Mouse (Mus musculus) forebrain, embryonic 10.5 days (tissue): ENCODE data around the gene Sipa1l1. TPM values are rescaled to one million over a fixed set of nuclear protein-coding genes. Genes with fewer than 3 reads are reported as not detected.

Experiments
- DNase-seq: peaks from one replicate; pipeline ENCODE4 v3.0.0-alpha.2; 2017; ENCODE audit warnings: low spot score; ENCODE audit errors: extremely low spot score
- H3K27ac ChIP-seq: fragments of 300-500 bp; sonication (generic); 2 replicates; pipeline ENCODE4 v1.5.1; 2016; ENCODE audit warnings: mild to moderate bottlenecking
- H3K27me3 ChIP-seq: fragments of 300-500 bp; sonication (generic); 2 replicates; pipeline ENCODE4 v1.6.1; 2016; ENCODE audit warnings: mild to moderate bottlenecking; ENCODE audit not compliant: poor library complexity, severe bottlenecking
- H3K36me3 ChIP-seq: fragments of 300-500 bp; sonication (generic); replicated peaks from 2 replicates; pipeline ENCODE4 v1.6.1; 2016; ENCODE audit warnings: mild to moderate bottlenecking, moderate library complexity
- H3K4me1 ChIP-seq: fragments of 300-500 bp; sonication (generic); 2 replicates; pipeline ENCODE4 v1.6.1; 2016
- H3K4me3 ChIP-seq: fragments of 300-500 bp; sonication (generic); 2 replicates; pipeline ENCODE4 v1.5.1; 2016; ENCODE audit warnings: mild to moderate bottlenecking, moderate library complexity
- H3K9me3 ChIP-seq: fragments of 300-500 bp; sonication (generic); 2 replicates; pipeline ENCODE4 v1.6.1; 2016; ENCODE audit warnings: mild to moderate bottlenecking, moderate library complexity
- WGBS: fragments of 180-500 bp; shearing (Covaris S2); methylation state at CpG from one replicate; pipeline ENCODE4 v1.1.7; 2016; 5-methylcytosine and 5-hydroxymethylcytosine counted together
- polyA plus RNA-seq: library from polyadenylated mRNA; unstranded; fragments of >200 nt; fragmentation: Nextera tagmentation; extraction: Ambion mirVana; gene quantifications from 2 replicates; pipeline ENCODE4 v1.2.1, GENCODE M21; 2016

Gene Sipa1l1
- polyA plus RNA-seq, 1 experiment from 2014 or later = 40.6 TPM

DNA sequence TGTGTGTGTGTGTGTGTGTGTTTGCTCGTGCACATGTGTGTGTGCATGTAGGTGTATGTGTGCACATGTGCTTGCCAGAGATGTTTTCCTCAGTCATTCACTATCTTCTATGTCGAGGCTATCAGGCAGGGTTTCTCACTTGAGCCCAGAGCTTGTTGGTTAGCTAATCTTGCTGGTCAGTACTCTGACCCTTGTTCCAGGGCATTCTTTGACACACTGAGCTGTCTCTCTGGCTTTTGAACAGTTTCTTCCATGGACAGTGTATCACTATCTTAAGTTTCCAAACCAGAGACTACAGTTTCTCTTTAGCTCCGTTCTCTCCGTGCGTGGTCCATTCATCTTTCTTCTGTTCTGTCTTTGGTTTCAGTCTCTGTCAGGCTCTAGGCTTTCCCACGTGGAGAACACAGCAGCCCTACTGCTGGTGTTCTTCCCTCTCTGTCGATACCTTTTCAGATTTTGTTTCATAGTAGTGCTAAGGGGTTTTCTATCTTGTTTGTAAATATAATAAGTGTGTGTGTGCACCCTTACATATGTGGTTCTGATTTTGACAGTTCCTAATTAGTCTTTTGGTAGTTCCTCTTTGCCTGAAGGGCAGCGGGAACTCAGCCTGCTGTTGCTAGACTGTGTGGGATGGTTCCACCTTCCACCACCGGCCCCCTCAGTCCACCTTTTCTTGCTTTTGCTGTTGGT, 54.2 kb downstream of the Sipa1l1 start:
- H3K4me1 ChIP-seq = peaks cover 32% of the 10 kb centered on the region
- H3K27ac ChIP-seq = no peak overlapping the region
- no peak overlapping the region for H3K4me3 ChIP-seq
- DNase-seq = no peak
- H3K27me3 ChIP-seq = no peaks in the 10 kb centered on the region
- WGBS = 88% methylated on average over 9 of the region's 9 CpGs
- no peaks in the 10 kb centered on the region for H3K36me3 ChIP-seq
- no peaks in the 10 kb centered on the region for H3K9me3 ChIP-seq

GRCm38 (mm10) chr12:82224848-82225247, 55.7 kb downstream of the Sipa1l1 start:
- H3K9me3 ChIP-seq = no peaks in the 10 kb centered on the region
- H3K27me3 ChIP-seq = no peaks in the 10 kb centered on the region
- no peak for DNase-seq
- 92% methylated on average over 7 of the region's 7 CpGs for WGBS
- H3K4me3 ChIP-seq = no peak overlapping the region
- H3K27ac ChIP-seq = no peak overlapping the region
- peaks cover 30% of the 10 kb centered on the region for H3K4me1 ChIP-seq
- H3K36me3 ChIP-seq = no peaks in the 10 kb centered on the region

- Histone ChIP-seq H3K27me3 (no peaks in the 10 kb centered on the region), H3K4me3 (no peak overlapping the region), H3K9me3 (no peaks in the 10 kb centered on the region), H3K36me3 (no peaks in the 10 kb centered on the region), H3K4me1 (peaks cover 34% of the 10 kb centered on the region), H3K27ac (no peak overlapping the region)
- 96% methylated on average over 2 of the region's 2 CpGs for WGBS
- no peak for DNase-seq
Observed at GRCm38 (mm10) chr12:82225278-82225677, 56.2 kb downstream of the Sipa1l1 start.

DNA sequence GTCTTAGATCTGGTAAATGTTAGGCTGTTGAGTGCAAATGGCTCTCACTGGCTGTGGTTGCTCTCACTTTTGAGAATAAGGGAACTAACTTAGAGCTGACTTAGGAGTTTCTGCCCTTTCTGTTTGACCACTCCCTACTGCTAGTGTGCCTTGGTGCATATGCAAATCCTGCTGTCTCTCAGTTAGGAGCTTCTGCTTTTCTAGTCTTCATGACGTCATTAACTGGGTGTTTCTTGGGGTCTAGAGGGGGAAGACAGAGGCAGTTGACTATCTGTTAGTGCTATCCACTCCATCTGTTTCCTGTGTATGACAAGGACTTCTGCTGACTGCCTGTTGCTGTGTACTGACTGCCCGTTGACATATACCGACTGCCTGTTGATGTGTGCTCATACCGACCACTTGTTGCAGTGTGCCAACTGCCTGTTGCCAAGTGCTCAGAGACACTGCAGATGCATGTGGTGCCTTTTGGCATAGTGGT, 56.7 kb downstream of the Sipa1l1 start:
- Histone ChIP-seq H3K36me3 (no peaks in the 10 kb centered on the region), H3K27ac (peak overlapping the region; percentile 53; the same call in 1 of the 2 replicates)
- 53% methylated on average over 4 of the region's 4 CpGs for WGBS

GRCm38 (mm10) chr12:82226311-82227066, 57.4 kb downstream of the Sipa1l1 start:
- no peak for DNase-seq
- 47% methylated on average over 6 of the region's 6 CpGs for WGBS
- Histone ChIP-seq H3K36me3 (no peaks in the 10 kb centered on the region), H3K27ac (peak overlapping the region; percentile 53), H3K4me3 (no peak overlapping the region), H3K9me3 (no peaks in the 10 kb centered on the region), H3K27me3 (no peaks in the 10 kb centered on the region), H3K4me1 (peaks cover 45% of the 10 kb centered on the region)

More for the DNA sequence above, 56.7 kb downstream of the Sipa1l1 start:
- Histone ChIP-seq H3K4me1 (peaks cover 39% of the 10 kb centered on the region), H3K9me3 (no peaks in the 10 kb centered on the region), H3K4me3 (no peak overlapping the region), H3K27me3 (no peaks in the 10 kb centered on the region)
- no peak for DNase-seq

- 82% methylated on average over 4 of the region's 4 CpGs for WGBS
Observed at GRCm38 (mm10) chr12:82230127-82230526, 61.0 kb downstream of the Sipa1l1 start.

GRCm38 (mm10) chr12:82231191-82231590, 62.1 kb downstream of the Sipa1l1 start:
- no peak for DNase-seq
- Histone ChIP-seq H3K4me3 (no peak overlapping the region), H3K27ac (no peak overlapping the region), H3K27me3 (no peaks in the 10 kb centered on the region), H3K9me3 (no peaks in the 10 kb centered on the region), H3K36me3 (peaks cover 11% of the 10 kb centered on the region), H3K4me1 (peaks cover 42% of the 10 kb centered on the region)
- 90% methylated on average over 7 of the region's 7 CpGs for WGBS

More at GRCm38 (mm10) chr12:82230127-82230526, 61.0 kb downstream of the Sipa1l1 start:
- no peak for DNase-seq
- peaks cover 52% of the 10 kb centered on the region for H3K4me1 ChIP-seq
- no peaks in the 10 kb centered on the region for H3K9me3 ChIP-seq
- H3K27ac ChIP-seq = no peak overlapping the region
- H3K4me3 ChIP-seq = no peak overlapping the region
- H3K36me3 ChIP-seq = peaks cover 7% of the 10 kb centered on the region
- no peaks in the 10 kb centered on the region for H3K27me3 ChIP-seq

- H3K27ac ChIP-seq = no peak overlapping the region
- H3K9me3 ChIP-seq = no peaks in the 10 kb centered on the region
- no peak overlapping the region for H3K4me3 ChIP-seq
- DNase-seq = no peak
- WGBS = 93% methylated on average over 3 of the region's 3 CpGs
- H3K36me3 ChIP-seq = peaks cover 20% of the 10 kb centered on the region
- peaks cover 29% of the 10 kb centered on the region for H3K4me1 ChIP-seq
- H3K27me3 ChIP-seq = no peaks in the 10 kb centered on the region
Observed at GRCm38 (mm10) chr12:82233177-82233576, 64.1 kb downstream of the Sipa1l1 start.

- Histone ChIP-seq H3K36me3 (peaks cover 24% of the 10 kb centered on the region), H3K4me3 (no peak overlapping the region), H3K4me1 (peaks cover 38% of the 10 kb centered on the region), H3K27me3 (no peaks in the 10 kb centered on the region), H3K27ac (no peak overlapping the region), H3K9me3 (no peaks in the 10 kb centered on the region)
- 90% methylated on average over 14 of the region's 14 CpGs for WGBS
- DNase-seq = no peak
Observed at GRCm38 (mm10) chr12:82234463-82235223, 65.5 kb downstream of the Sipa1l1 start.

- Histone ChIP-seq H3K9me3 (no peaks in the 10 kb centered on the region), H3K36me3 (peaks cover 27% of the 10 kb centered on the region), H3K4me1 (peaks cover 15% of the 10 kb centered on the region), H3K27me3 (no peaks in the 10 kb centered on the region), H3K4me3 (no peak overlapping the region), H3K27ac (no peak overlapping the region)
- DNase-seq = no peak
- 94% methylated on average over 4 of the region's 4 CpGs for WGBS
Observed at GRCm38 (mm10) chr12:82237095-82237494, 68.0 kb downstream of the Sipa1l1 start.

DNA sequence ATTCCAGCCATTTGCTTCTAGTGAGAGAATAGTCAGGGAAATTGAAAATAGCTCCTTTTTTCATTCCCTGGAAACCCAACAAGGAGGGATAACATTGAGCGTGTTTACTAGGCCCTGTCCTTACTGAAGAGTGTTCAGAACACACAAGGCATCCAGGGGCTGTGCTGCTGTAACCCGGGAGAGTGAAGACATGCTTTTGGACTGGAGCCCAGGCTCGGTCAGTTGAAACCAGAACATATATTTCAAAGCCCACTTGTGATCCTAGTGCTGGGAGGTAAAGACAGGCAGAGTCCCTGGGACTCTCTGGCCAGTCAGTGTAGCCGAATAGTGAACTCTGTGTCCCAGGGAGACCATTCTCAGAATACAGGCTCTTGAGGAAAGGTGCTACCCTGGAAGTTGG, 68.8 kb downstream of the Sipa1l1 start:
- Histone ChIP-seq H3K4me3 (no peak overlapping the region), H3K9me3 (no peaks in the 10 kb centered on the region), H3K4me1 (peaks cover 10% of the 10 kb centered on the region), H3K36me3 (peaks cover 27% of the 10 kb centered on the region), H3K27me3 (no peaks in the 10 kb centered on the region), H3K27ac (no peak overlapping the region)
- WGBS = 87% methylated on average over 4 of the region's 4 CpGs
- DNase-seq = no peak

- H3K27me3 ChIP-seq = no peaks in the 10 kb centered on the region
- DNase-seq = no peak
- H3K9me3 ChIP-seq = no peaks in the 10 kb centered on the region
- H3K4me1 ChIP-seq = peaks cover 10% of the 10 kb centered on the region
- 81% methylated on average over 6 of the region's 6 CpGs for WGBS
- peaks cover 23% of the 10 kb centered on the region for H3K36me3 ChIP-seq
- no peak overlapping the region for H3K4me3 ChIP-seq
- H3K27ac ChIP-seq = no peak overlapping the region
Observed at GRCm38 (mm10) chr12:82240674-82241073, 71.6 kb downstream of the Sipa1l1 start.
